Mouse (Mus musculus): ENCODE data around the gene Cd37. TPM values are rescaled to one million over a fixed set of nuclear protein-coding genes. Genes with fewer than 3 reads are reported as not detected.
A peak's percentile ranks its signal among the peaks of the same experiment; 100 is the strongest.

The Cd37 gene
- polyA plus RNA-seq (2015; fragmentation: Nextera tagmentation; extraction: Ambion mirVana), result 2.4 and 8.3 TPM in 2 replicates

GRCm38 (mm10) chr7:45238723-45239496, at the start of gene Cd37:
TSS of gene Cd37 (minus strand) at chr7:45239115.
- Histone ChIP-seq H3K36me3 (no peaks in the 10 kb centered on the region), H3K4me2 (peak within 1 kb of the TSS; percentile 21; the same call in 1 of the 2 replicates), H3K9me3 (replicated peaks) (no peaks in the 10 kb centered on the region), H3K9ac (0 out of 2 replicates have a peak within 1 kb of the TSS, but pooled peaks have one; percentile 2), H3K4me3 (peak within 1 kb of the TSS; percentile 20; the same call in 1 of the 2 replicates), H3K4me1 (replicated peaks) (peaks cover 34% of the 10 kb centered on the region), H3K27me3 (peaks cover 2% of the 10 kb centered on the region; the same call in 1 of the 2 replicates), H3K27ac (0 out of 2 replicates have a peak within 1 kb of the TSS, but pooled peaks have one; percentile 8)
- ATAC-seq (replicated peaks; ENCODE audit: insufficient number of reproducible peaks, insufficient read depth, low FRiP score, low read depth), result no peak
- 40% methylated on average over 20 of the region's 20 CpGs for WGBS

GRCm38 (mm10) chr7:45286486-45286885, 47.6 kb upstream of the Cd37 start:
- 80% methylated on average over 13 of the region's 13 CpGs for WGBS
- Histone ChIP-seq H3K27me3 (peaks cover 15% of the 10 kb centered on the region), H3K9me3 (replicated peaks) (no peaks in the 10 kb centered on the region), H3K4me2 (no peak overlapping the region), H3K4me1 (replicated peaks) (no peaks in the 10 kb centered on the region), H3K27ac (no peak overlapping the region), H3K9ac (no peak overlapping the region), H3K36me3 (no peaks in the 10 kb centered on the region), H3K4me3 (no peak overlapping the region)
- no peak for ATAC-seq (replicated peaks; ENCODE audit: insufficient number of reproducible peaks, insufficient read depth, low FRiP score, low read depth)

- ATAC-seq (replicated peaks; ENCODE audit: insufficient number of reproducible peaks, insufficient read depth, low FRiP score, low read depth), result no peak
- Histone ChIP-seq H3K36me3 (no peaks in the 10 kb centered on the region), H3K4me1 (replicated peaks) (peaks cover 7% of the 10 kb centered on the region)
Measured at GRCm38 (mm10) chr7:45277136-45277760, 38.3 kb upstream of the Cd37 start, which contains the start of gene Slc6a21. TSS of gene Slc6a21 (plus strand) at chr7:45277513.

GRCm38 (mm10) chr7:45273672-45274071, 34.8 kb upstream of the Cd37 start:
- peaks cover 12% of the 10 kb centered on the region; the same call in 1 of the 2 replicates for H3K27me3 ChIP-seq
- no peak overlapping the region for H3K9ac ChIP-seq
- no peak overlapping the region for H3K4me3 ChIP-seq
- no peaks in the 10 kb centered on the region for H3K9me3 ChIP-seq (replicated peaks)
- H3K4me2 ChIP-seq, result no peak overlapping the region
- peaks cover 7% of the 10 kb centered on the region for H3K4me1 ChIP-seq (replicated peaks)
- 85% methylated on average over 8 of the region's 8 CpGs for WGBS
- H3K27ac ChIP-seq, result no peak overlapping the region
- no peaks in the 10 kb centered on the region for H3K36me3 ChIP-seq
- ATAC-seq (replicated peaks; ENCODE audit: insufficient number of reproducible peaks, insufficient read depth, low FRiP score, low read depth), result no peak

More at GRCm38 (mm10) chr7:45277136-45277760, 38.3 kb upstream of the Cd37 start, which contains the start of gene Slc6a21:
- H3K27me3 ChIP-seq, result peaks cover 12% of the 10 kb centered on the region
- 7% methylated on average over 44 of the region's 44 CpGs for WGBS
- H3K4me2 ChIP-seq, result peak within 1 kb of the TSS; percentile 77
- H3K9ac ChIP-seq, result peak within 1 kb of the TSS; percentile 37
- H3K27ac ChIP-seq, result no peak within 1 kb of the TSS
- no peaks in the 10 kb centered on the region for H3K9me3 ChIP-seq (replicated peaks)
- H3K4me3 ChIP-seq, result peak within 1 kb of the TSS; percentile 49

GRCm38 (mm10) chr7:45272786-45273412, 34.0 kb upstream of the Cd37 start:
- H3K27ac ChIP-seq, result no peak overlapping the region
- no peak overlapping the region for H3K9ac ChIP-seq
- no peak for ATAC-seq (replicated peaks; ENCODE audit: insufficient number of reproducible peaks, insufficient read depth, low FRiP score, low read depth)
- no peak overlapping the region for H3K4me3 ChIP-seq
- peaks cover 11% of the 10 kb centered on the region; the same call in 1 of the 2 replicates for H3K27me3 ChIP-seq
- no peak overlapping the region for H3K4me2 ChIP-seq
- H3K4me1 ChIP-seq (replicated peaks), result peaks cover 7% of the 10 kb centered on the region
- 67% methylated on average over 10 of the region's 10 CpGs for WGBS
- no peaks in the 10 kb centered on the region for H3K36me3 ChIP-seq
- H3K9me3 ChIP-seq (replicated peaks), result no peaks in the 10 kb centered on the region

GRCm38 (mm10) chr7:45265518-45265917, 26.6 kb upstream of the Cd37 start:
- Histone ChIP-seq H3K9me3 (replicated peaks) (no peaks in the 10 kb centered on the region), H3K4me2 (no peak overlapping the region), H3K36me3 (no peaks in the 10 kb centered on the region), H3K4me1 (replicated peaks) (peaks cover 24% of the 10 kb centered on the region), H3K9ac (no peak overlapping the region), H3K4me3 (no peak overlapping the region), H3K27me3 (0 out of 2 replicates have a peak, but pooled peaks cover 4% of the 10 kb centered on the region), H3K27ac (no peak overlapping the region)
- WGBS, result 71% methylated on average over 1 of the region's 1 CpGs
- no peak for ATAC-seq (replicated peaks; ENCODE audit: insufficient number of reproducible peaks, insufficient read depth, low FRiP score, low read depth)

- Histone ChIP-seq H3K9me3 (replicated peaks) (no peaks in the 10 kb centered on the region), H3K27me3 (0 out of 2 replicates have a peak, but pooled peaks cover 4% of the 10 kb centered on the region), H3K27ac (no peak overlapping the region), H3K36me3 (no peaks in the 10 kb centered on the region), H3K4me1 (replicated peaks) (peaks cover 24% of the 10 kb centered on the region), H3K9ac (no peak overlapping the region), H3K4me2 (no peak overlapping the region), H3K4me3 (no peak overlapping the region)
- WGBS, result 68% methylated on average over 3 of the region's 3 CpGs
- no peak for ATAC-seq (replicated peaks; ENCODE audit: insufficient number of reproducible peaks, insufficient read depth, low FRiP score, low read depth)
Measured at GRCm38 (mm10) chr7:45264348-45264747, 25.4 kb upstream of the Cd37 start.

- Histone ChIP-seq H3K36me3 (no peaks in the 10 kb centered on the region), H3K4me1 (replicated peaks) (peaks cover 24% of the 10 kb centered on the region), H3K27ac (peak overlapping the region; percentile 79), H3K4me3 (no peak overlapping the region), H3K27me3 (0 out of 2 replicates have a peak, but pooled peaks cover 2% of the 10 kb centered on the region), H3K9me3 (replicated peaks) (no peaks in the 10 kb centered on the region), H3K9ac (no peak overlapping the region), H3K4me2 (no peak overlapping the region)
- 53% methylated on average over 7 of the region's 7 CpGs for WGBS
- no peak for ATAC-seq (replicated peaks; ENCODE audit: insufficient number of reproducible peaks, insufficient read depth, low FRiP score, low read depth)
Measured at GRCm38 (mm10) chr7:45263006-45263607, 24.2 kb upstream of the Cd37 start.

GRCm38 (mm10) chr7:45262266-45262665, 23.4 kb upstream of the Cd37 start:
- no peaks in the 10 kb centered on the region for H3K9me3 ChIP-seq (replicated peaks)
- H3K9ac ChIP-seq, result no peak overlapping the region
- peak; percentile 40; the same call in 1 of the 2 replicates for ATAC-seq (replicated peaks; ENCODE audit: insufficient number of reproducible peaks, insufficient read depth, low FRiP score, low read depth)
- 15% methylated on average over 7 of the region's 7 CpGs for WGBS
- H3K4me1 ChIP-seq (replicated peaks), result peaks cover 26% of the 10 kb centered on the region
- H3K27ac ChIP-seq, result peak overlapping the region; percentile 79
- H3K27me3 ChIP-seq, result no peaks in the 10 kb centered on the region
- no peaks in the 10 kb centered on the region for H3K36me3 ChIP-seq
- H3K4me2 ChIP-seq, result peak overlapping the region; percentile 19
- no peak overlapping the region for H3K4me3 ChIP-seq

- 86% methylated on average over 8 of the region's 8 CpGs for WGBS
- Histone ChIP-seq H3K4me1 (replicated peaks) (peaks cover 27% of the 10 kb centered on the region), H3K27me3 (no peaks in the 10 kb centered on the region), H3K4me2 (no peak overlapping the region), H3K9me3 (replicated peaks) (no peaks in the 10 kb centered on the region), H3K4me3 (no peak overlapping the region), H3K27ac (no peak overlapping the region), H3K9ac (no peak overlapping the region), H3K36me3 (no peaks in the 10 kb centered on the region)
- ATAC-seq (replicated peaks; ENCODE audit: insufficient number of reproducible peaks, insufficient read depth, low FRiP score, low read depth), result no peak
Measured at GRCm38 (mm10) chr7:45259281-45259680, 20.4 kb upstream of the Cd37 start.

Data from heart, embryonic 15.5 days (tissue).